In the genomic region with DNA sequence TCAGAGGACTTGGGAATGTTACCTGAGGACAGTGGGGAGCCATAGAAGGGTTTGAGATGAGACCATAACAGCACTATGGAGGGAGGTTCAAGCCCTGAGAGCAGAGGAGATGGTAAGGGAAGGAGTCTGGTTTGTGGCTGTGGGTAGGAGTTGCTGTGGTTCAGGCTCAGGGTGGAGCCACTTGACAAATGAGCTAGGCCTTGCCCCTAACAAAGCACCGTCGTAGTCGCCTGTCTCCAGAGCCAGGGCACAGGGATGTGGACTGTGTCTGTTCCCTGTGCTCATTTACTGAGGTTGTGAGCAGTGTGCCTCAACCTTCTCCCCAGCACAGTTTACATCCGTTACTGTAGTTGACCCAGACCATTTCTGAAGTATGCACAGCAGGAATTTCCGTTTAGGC, we compare ENCODE assay signal across 9 mouse cellular contexts. TPM values are rescaled to one million over a fixed set of nuclear protein-coding genes. Genes with fewer than 3 reads are reported as not detected.
A peak's percentile ranks its signal among the peaks of the same experiment; 100 is the strongest.
DNase-seq lines count a peak whose midpoint lies in the region; TF ChIP-seq lines count a peak whose summit lies in the region.
"Had no signal": no experiment of that assay in that cellular context is flagged by ENCODE, and none has a peak within 500 bp of the region (broad histone marks: within the 10 kb centered on the region; RNA-seq: fewer than 3 reads in every experiment).

No protein-coding gene starts in this region.

- H3K4me3 ChIP-seq in gastrocnemius, adult 2 months, result no peak overlapping the region

- H3K27ac ChIP-seq in gastrocnemius, adult 2 months, result peak overlapping the region; percentile 3; the same call in 1 of the 2 replicates
- H3K27ac ChIP-seq: macrophage had no signal

- intact Hi-C loops in gastrocnemius, adult 2 months (cut with DNase I), result no loop called here

- DNase-seq in gastrocnemius, adult 2 months, result peak; percentile 12
- no peak for DNase-seq in gastrocnemius, postnatal 4 days (ENCODE audit: low spot score in 2 of 2)
- DNase-seq in spleen, postnatal 4 days (ENCODE audit: low spot score in 2 of 2), result peak; percentile 36 to 67
- no peak for DNase-seq in spleen, adult 12 weeks (ENCODE audit: low spot score)
- DNase-seq in liver, result peak; percentile 66
- DNase-seq in thymus, postnatal 25 days, result peak; percentile 54
- no peak for DNase-seq in layer of hippocampus, adult 18-20 months (ENCODE audit: low spot score in 2 of 2)
- DNase-seq in frontal cortex, postnatal 25 days (ENCODE audit: low spot score in 2 of 2), result no peak

- TF ChIP-seq CTCF in gastrocnemius, adult 2 months (IDR thresholded peaks at IDR 0.05), result no peak

RNA-seq across cellular contexts. Expression of gene Cic, which starts 7.1 kb away (rescaled TPM):
- total RNA-seq in gastrocnemius, adult 2 months (2021), result 10 to 100 TPM; 37.0 to 40.4 TPM
- 100 to 1,000 TPM; 107 to 113 TPM for total RNA-seq in gastrocnemius, postnatal 4 days (2021)
- total RNA-seq in layer of hippocampus, adult 18-20 months (2021), result 100 to 1,000 TPM; 198 to 203 TPM

RNA-seq across cellular contexts. Expression of gene Pafah1b3, which starts 23.2 kb away (rescaled TPM):
- total RNA-seq in gastrocnemius, adult 2 months (2021), result under 1 TPM; 0.38 to 0.86 TPM
- 10 to 100 TPM; 27.1 to 33.1 TPM for total RNA-seq in gastrocnemius, postnatal 4 days (2021)
- 10 to 100 TPM; 19.3 to 27.7 TPM for total RNA-seq in layer of hippocampus, adult 18-20 months (2021)

RNA-seq across cellular contexts. Expression of gene Erf, which starts 24.0 kb away (rescaled TPM):
- total RNA-seq in gastrocnemius, adult 2 months (2021), result 1 to 10 TPM; 5.4 to 7.4 TPM
- total RNA-seq in gastrocnemius, postnatal 4 days (2021), result 10 to 100 TPM; 32.7 to 34.6 TPM
- total RNA-seq in layer of hippocampus, adult 18-20 months (2021), result 10 to 100 TPM; 43.1 to 46.3 TPM

RNA-seq across cellular contexts. Expression of gene Prr19, which starts 26.6 kb away (rescaled TPM):
- total RNA-seq in gastrocnemius, adult 2 months (2021), result not detected
- not detected for total RNA-seq in gastrocnemius, postnatal 4 days (2021)
- total RNA-seq in layer of hippocampus, adult 18-20 months (2021), result not detected

RNA-seq across cellular contexts. Expression of gene Tmem145, which starts 31.3 kb away (rescaled TPM):
- not detected for total RNA-seq in gastrocnemius, adult 2 months (2021)
- total RNA-seq in gastrocnemius, postnatal 4 days (2021), result under 1 TPM; 0.23 to 0.29 TPM
- 10 to 100 TPM; 23.0 to 25.0 TPM for total RNA-seq in layer of hippocampus, adult 18-20 months (2021)

Comparison
In these comparisons a context has a peak if more than half of its experiments do, and no peak if none do; other contexts are left out.
1. DNase-seq: peak in gastrocnemius, adult 2 months (single experiment), spleen, postnatal 4 days (2 of 2), liver (single experiment) and thymus, postnatal 25 days (single experiment); none in gastrocnemius, postnatal 4 days (0 of 2), spleen, adult 12 weeks (single experiment), layer of hippocampus, adult 18-20 months (0 of 2) and frontal cortex, postnatal 25 days (0 of 2).
2. RNA of gene Pafah1b3, which starts 23.2 kb away (total RNA-seq): 27.1 to 33.1 TPM in gastrocnemius, postnatal 4 days and 19.3 to 27.7 TPM in layer of hippocampus, adult 18-20 months; 0.38 to 0.86 TPM in gastrocnemius, adult 2 months; every median in the first group is over 10 times any median in the second.